Mouse (Mus musculus) cerebellum, adult 2 months (tissue): ENCODE measurements at regions not wholly inside any gene's neighbourhood (a gene's known extent, or its start where the extent isn't known, plus 50 kb on each side); places are given as distances from the start of the nearest gene placed in this dataset.

Source experiments
- DNase-seq, 2 experiments: peaks; one replicate each; pipeline ENCODE4 v3.0.0; 2021
- H3K27ac ChIP-seq: fragments of 200-500 bp; 2 replicates; pipeline ENCODE4 v1.5.1; 2012; ENCODE audit warnings: low read length, control low read depth, inconsistent platforms; ENCODE audit not compliant: insufficient read depth
- H3K27me3 ChIP-seq: fragments of 200-500 bp; 2 replicates; pipeline ENCODE4 v1.6.1; 2012; ENCODE audit warnings: inconsistent platforms, mild to moderate bottlenecking, low read length, moderate library complexity; ENCODE audit not compliant: control insufficient read depth, insufficient read depth
- H3K4me1 ChIP-seq: fragments of 200-500 bp; 2 replicates; pipeline ENCODE4 v1.6.1; 2011; ENCODE audit warnings: low read length; ENCODE audit not compliant: control insufficient read depth, insufficient read depth
- H3K4me3 ChIP-seq: fragments of 200-500 bp; replicated peaks from 2 replicates; pipeline ENCODE3; 2011; ENCODE audit warnings: mild to moderate bottlenecking, low read depth, low read length, control low read depth; ENCODE audit not compliant: insufficient read depth
- CTCF ChIP-seq: fragments of 200-500 bp; IDR thresholded peaks from 2 replicates; pipeline ENCODE4 v1.5.1; 2011; ENCODE audit warnings: low read depth, mild to moderate bottlenecking, control low read depth, low read length, moderate library complexity, borderline replicate concordance; ENCODE audit not compliant: insufficient read depth
- POLR2A ChIP-seq: fragments of 200-500 bp; IDR thresholded peaks from 2 replicates; pipeline ENCODE4 v1.6.1; 2011; ENCODE audit warnings: low read length, control low read depth, borderline replicate concordance; ENCODE audit not compliant: insufficient read depth
- WGBS: fragments of 180-500 bp; shearing (Covaris S2); methylation state at CpG from one replicate; pipeline ENCODE4 v1.1.7; 2018; 5-methylcytosine and 5-hydroxymethylcytosine counted together

GRCm38 (mm10) chr19:56668991-56669390 lies 53.0 kb upstream of the Adrb1 start:
- H3K27me3 ChIP-seq = no peaks in the 10 kb centered on the region
- H3K27ac ChIP-seq = no peak overlapping the region
- no peaks in the 10 kb centered on the region for H3K4me1 ChIP-seq
- no peak for TF ChIP-seq POLR2A
- no peak for TF ChIP-seq CTCF
- 48% methylated on average over 7 of the region's 7 CpGs for WGBS
- no peak for DNase-seq
- H3K4me3 ChIP-seq = no peak overlapping the region

GRCm38 (mm10) chr19:56669468-56669867 lies 52.5 kb upstream of the Adrb1 start:
- TF ChIP-seq POLR2A (no peak), CTCF (no peak)
- no peaks in the 10 kb centered on the region for H3K27me3 ChIP-seq
- 58% methylated on average over 7 of the region's 7 CpGs for WGBS
- no peaks in the 10 kb centered on the region for H3K4me1 ChIP-seq
- H3K4me3 ChIP-seq = no peak overlapping the region
- DNase-seq = no peak
- H3K27ac ChIP-seq = no peak overlapping the region
